Mouse (Mus musculus): ENCODE data around the gene Adcy5. TPM values are rescaled to one million over a fixed set of nuclear protein-coding genes. Genes with fewer than 3 reads are reported as not detected.

Adcy5 gene
- polyA plus RNA-seq, 1 experiment = 2.0 TPM

GRCm38 (mm10) chr16:35141839-35142238, 12.8 kb upstream of the Adcy5 start:
- TF ChIP-seq POLR2A (IDR thresholded peaks at IDR 0.05; ENCODE audit: borderline replicate concordance, control insufficient read depth, low read depth, low read length) (no peak), CTCF (IDR thresholded peaks at IDR 0.05; ENCODE audit: control insufficient read depth, insufficient read depth, low read length) (no peak)
- Histone ChIP-seq H3K4me3 (replicated peaks; ENCODE audit: control insufficient read depth, low read depth, low read length) (no peak overlapping the region), H3K27ac (ENCODE audit: control insufficient read depth, insufficient read depth, low read depth, low read length, poor library complexity) (no peak overlapping the region), H3K4me1 (ENCODE audit: control insufficient read depth, insufficient read depth, low read length) (no peaks in the 10 kb centered on the region)
- WGBS = 84% methylated on average over 8 of the region's 8 CpGs

- TF ChIP-seq CTCF (IDR thresholded peaks at IDR 0.05; ENCODE audit: control insufficient read depth, insufficient read depth, low read length) (no peak), POLR2A (IDR thresholded peaks at IDR 0.05; ENCODE audit: borderline replicate concordance, control insufficient read depth, low read depth, low read length) (no peak)
- H3K4me3 ChIP-seq (replicated peaks; ENCODE audit: control insufficient read depth, low read depth, low read length) = no peak overlapping the region
- H3K4me1 ChIP-seq (ENCODE audit: control insufficient read depth, insufficient read depth, low read length) = no peaks in the 10 kb centered on the region
- no peak overlapping the region for H3K27ac ChIP-seq (ENCODE audit: control insufficient read depth, insufficient read depth, low read depth, low read length, poor library complexity)
- 49% methylated on average over 4 of the region's 4 CpGs for WGBS
These were observed 8.5 kb upstream of the Adcy5 start for GRCm38 (mm10) chr16:35146153-35146552.

GRCm38 (mm10) chr16:35153146-35153755, 1.4 kb upstream of the Adcy5 start:
- no peaks in the 10 kb centered on the region; the same call in 1 of the 2 replicates for H3K4me1 ChIP-seq (ENCODE audit: control insufficient read depth, insufficient read depth, low read length)
- no peak overlapping the region for H3K27ac ChIP-seq (ENCODE audit: control insufficient read depth, insufficient read depth, low read depth, low read length, poor library complexity)
- H3K4me3 ChIP-seq (replicated peaks; ENCODE audit: control insufficient read depth, low read depth, low read length) = no peak overlapping the region
- 11% methylated on average over 12 of the region's 12 CpGs for WGBS
- TF ChIP-seq POLR2A (IDR thresholded peaks at IDR 0.05; ENCODE audit: borderline replicate concordance, control insufficient read depth, low read depth, low read length) = no peak
- TF ChIP-seq CTCF (IDR thresholded peaks at IDR 0.05; ENCODE audit: control insufficient read depth, insufficient read depth, low read length) = no peak

GRCm38 (mm10) chr16:35154245-35154640, 434 bp upstream of the Adcy5 start:
- H3K27ac ChIP-seq (ENCODE audit: control insufficient read depth, insufficient read depth, low read depth, low read length, poor library complexity) = no peak overlapping the region
- WGBS = 2% methylated on average over 29 of the region's 29 CpGs
- no peak overlapping the region for H3K4me3 ChIP-seq (replicated peaks; ENCODE audit: control insufficient read depth, low read depth, low read length)
- TF ChIP-seq POLR2A (IDR thresholded peaks at IDR 0.05; ENCODE audit: borderline replicate concordance, control insufficient read depth, low read depth, low read length) = no peak
- no peak for TF ChIP-seq CTCF (IDR thresholded peaks at IDR 0.05; ENCODE audit: control insufficient read depth, insufficient read depth, low read length)
- H3K4me1 ChIP-seq (ENCODE audit: control insufficient read depth, insufficient read depth, low read length) = no peaks in the 10 kb centered on the region; the same call in 1 of the 2 replicates

GRCm38 (mm10) chr16:35155391-35156305, 971 bp downstream of the Adcy5 start:
- Histone ChIP-seq H3K4me3 (replicated peaks; ENCODE audit: control insufficient read depth, low read depth, low read length) (no peak overlapping the region), H3K27ac (ENCODE audit: control insufficient read depth, insufficient read depth, low read depth, low read length, poor library complexity) (no peak overlapping the region; the same call in 1 of the 2 replicates), H3K4me1 (ENCODE audit: control insufficient read depth, insufficient read depth, low read length) (no peaks in the 10 kb centered on the region; the same call in 1 of the 2 replicates)
- TF ChIP-seq CTCF (IDR thresholded peaks at IDR 0.05; ENCODE audit: control insufficient read depth, insufficient read depth, low read length) (no peak), POLR2A (IDR thresholded peaks at IDR 0.05; ENCODE audit: borderline replicate concordance, control insufficient read depth, low read depth, low read length) (no peak)
- WGBS = 3% methylated on average over 86 of the region's 87 CpGs

- WGBS = 4% methylated on average over 48 of the region's 48 CpGs
- Histone ChIP-seq H3K27ac (ENCODE audit: control insufficient read depth, insufficient read depth, low read depth, low read length, poor library complexity) (no peak overlapping the region; the same call in 1 of the 2 replicates), H3K4me1 (ENCODE audit: control insufficient read depth, insufficient read depth, low read length) (no peaks in the 10 kb centered on the region; the same call in 1 of the 2 replicates), H3K4me3 (replicated peaks; ENCODE audit: control insufficient read depth, low read depth, low read length) (no peak overlapping the region)
- TF ChIP-seq POLR2A (IDR thresholded peaks at IDR 0.05; ENCODE audit: borderline replicate concordance, control insufficient read depth, low read depth, low read length) (no peak), CTCF (IDR thresholded peaks at IDR 0.05; ENCODE audit: control insufficient read depth, insufficient read depth, low read length) (peak; percentile 18; the same call in 1 of the 2 replicates)
These were observed 1.6 kb downstream of the Adcy5 start for GRCm38 (mm10) chr16:35156306-35156695.

GRCm38 (mm10) chr16:35156832-35157231, 2.2 kb downstream of the Adcy5 start:
- 78% methylated on average over 21 of the region's 21 CpGs for WGBS
- TF ChIP-seq CTCF (IDR thresholded peaks at IDR 0.05; ENCODE audit: control insufficient read depth, insufficient read depth, low read length) (no peak), POLR2A (IDR thresholded peaks at IDR 0.05; ENCODE audit: borderline replicate concordance, control insufficient read depth, low read depth, low read length) (no peak)
- H3K27ac ChIP-seq (ENCODE audit: control insufficient read depth, insufficient read depth, low read depth, low read length, poor library complexity) = no peak overlapping the region
- H3K4me1 ChIP-seq (ENCODE audit: control insufficient read depth, insufficient read depth, low read length) = no peaks in the 10 kb centered on the region; the same call in 1 of the 2 replicates
- no peak overlapping the region for H3K4me3 ChIP-seq (replicated peaks; ENCODE audit: control insufficient read depth, low read depth, low read length)

- Histone ChIP-seq H3K4me3 (replicated peaks; ENCODE audit: control insufficient read depth, low read depth, low read length) (no peak overlapping the region), H3K4me1 (ENCODE audit: control insufficient read depth, insufficient read depth, low read length) (no peaks in the 10 kb centered on the region; the same call in 1 of the 2 replicates), H3K27ac (ENCODE audit: control insufficient read depth, insufficient read depth, low read depth, low read length, poor library complexity) (no peak overlapping the region)
- 64% methylated on average over 8 of the region's 8 CpGs for WGBS
- TF ChIP-seq POLR2A (IDR thresholded peaks at IDR 0.05; ENCODE audit: borderline replicate concordance, control insufficient read depth, low read depth, low read length) (no peak), CTCF (IDR thresholded peaks at IDR 0.05; ENCODE audit: control insufficient read depth, insufficient read depth, low read length) (no peak)
These were observed 4.9 kb downstream of the Adcy5 start for GRCm38 (mm10) chr16:35159532-35159931.
